Mouse (Mus musculus) stomach, embryonic 14.5 days (tissue): ENCODE measurements around the gene Klk1b16. TPM values are rescaled to one million over a fixed set of nuclear protein-coding genes. Genes with fewer than 3 reads are reported as not detected.

Experiments used
- polyA plus RNA-seq: library from polyadenylated mRNA; unstranded; fragments of >200 nt; fragmentation: Nextera tagmentation; extraction: Ambion mirVana; gene quantifications from 2 replicates; pipeline ENCODE4 v1.2.1, GENCODE M21; 2014

The Klk1b16 gene
- polyA plus RNA-seq, 1 experiment from 2014 or later: not detected

Other genes with a start within 250 kb of the Klk1b16 start
- gene Klk15, start 203.0 kb upstream of the Klk1b16 start, polyA plus RNA-seq: not detected in 2 replicates
- gene Klk1b8, start 186.1 kb upstream of the Klk1b16 start, polyA plus RNA-seq: not detected in 2 replicates
- gene Klk1b1, start 170.0 kb upstream of the Klk1b16 start, polyA plus RNA-seq: not detected in 2 replicates
- not detected in 2 replicates for gene Klk1b9, start 160.7 kb upstream of the Klk1b16 start, polyA plus RNA-seq
- gene Klk1b11, start 140.9 kb upstream of the Klk1b16 start, polyA plus RNA-seq: not detected in 2 replicates
- not detected in 2 replicates for gene Klk1b26, start 124.6 kb upstream of the Klk1b16 start, polyA plus RNA-seq
- gene Klk1b27, start 84.5 kb upstream of the Klk1b16 start, polyA plus RNA-seq: not detected in 2 replicates
- not detected in 2 replicates for gene Klk1b21, start 34.4 kb upstream of the Klk1b16 start, polyA plus RNA-seq
- gene Klk1b22, start 24.1 kb upstream of the Klk1b16 start, polyA plus RNA-seq: not detected in 2 replicates
- not detected in 2 replicates for gene Klk1b24, start 51.5 kb downstream of the Klk1b16 start, polyA plus RNA-seq
- gene Klk1b3, start 61.4 kb downstream of the Klk1b16 start, polyA plus RNA-seq: not detected in 2 replicates
- not detected in 2 replicates for gene Klk1b4, start 70.7 kb downstream of the Klk1b16 start, polyA plus RNA-seq
- not detected in 2 replicates for gene Klk1b5, start 79.2 kb downstream of the Klk1b16 start, polyA plus RNA-seq
- 0.71 and 2.0 TPM in 2 replicates for gene Klk1, start 88.6 kb downstream of the Klk1b16 start, polyA plus RNA-seq
- gene Gm36864, start 99.4 kb downstream of the Klk1b16 start, polyA plus RNA-seq: not detected in 2 replicates
- gene 1700028J19Rik, start 109.9 kb downstream of the Klk1b16 start, polyA plus RNA-seq: 1.5 and 1.6 TPM in 2 replicates
- 123 and 143 TPM in 2 replicates for gene 2410002F23Rik, start 110.0 kb downstream of the Klk1b16 start, polyA plus RNA-seq
- gene Acp4, start 120.6 kb downstream of the Klk1b16 start, polyA plus RNA-seq: 0.15 TPM in 1 of 2 replicates, not detected in the other
- gene Gm15517, start 124.7 kb downstream of the Klk1b16 start, polyA plus RNA-seq: not detected in 2 replicates
- gene Clec11a, start 170.1 kb downstream of the Klk1b16 start, polyA plus RNA-seq: 4.2 and 4.9 TPM in 2 replicates
- 4.2 and 4.5 TPM in 2 replicates for gene Shank1, start 173.5 kb downstream of the Klk1b16 start, polyA plus RNA-seq
- gene Syt3, start 247.3 kb downstream of the Klk1b16 start, polyA plus RNA-seq: 1.6 and 2.0 TPM in 2 replicates
- gene 1700008O03Rik, start 249.1 kb downstream of the Klk1b16 start, polyA plus RNA-seq: 1.2 and 1.3 TPM in 2 replicates